Mouse (Mus musculus) cortical plate, adult 2 months (tissue): ENCODE measurements around the gene Tmem178b. TPM values are rescaled to one million over a fixed set of nuclear protein-coding genes. Genes with fewer than 3 reads are reported as not detected.

Experiments used
- H3K27ac ChIP-seq: fragments of 200-500 bp; 2 replicates; pipeline ENCODE4 v1.5.1; 2012; ENCODE audit warnings: low read length, control low read depth, inconsistent platforms; ENCODE audit not compliant: insufficient read depth
- H3K4me1 ChIP-seq: fragments of 200-500 bp; 2 replicates; pipeline ENCODE4 v1.6.1; 2011; ENCODE audit warnings: low read length; ENCODE audit not compliant: control insufficient read depth, insufficient read depth
- H3K4me3 ChIP-seq: fragments of 200-500 bp; 2 replicates; pipeline ENCODE4 v1.5.1; 2011; ENCODE audit warnings: mild to moderate bottlenecking, low read length, control low read depth; ENCODE audit not compliant: insufficient read depth
- CTCF ChIP-seq: fragments of 200-500 bp; IDR thresholded peaks from 2 replicates; pipeline ENCODE4 v1.5.1; 2011; ENCODE audit warnings: mild to moderate bottlenecking, control low read depth, low read length; ENCODE audit not compliant: insufficient read depth; ENCODE audit errors: extremely low read depth
- POLR2A ChIP-seq: fragments of 200-500 bp; IDR thresholded peaks from 2 replicates; pipeline ENCODE4 v1.6.1; 2011; ENCODE audit warnings: mild to moderate bottlenecking, low read length, control low read depth; ENCODE audit not compliant: insufficient read depth; ENCODE audit errors: extremely low read depth
- polyA plus RNA-seq: library from polyadenylated mRNA; depleted of rRNA; stranded (reverse); fragments of >200 nt; gene quantifications from 2 replicates; pipeline ENCODE4 v1.2.3, GENCODE M21; 2012

The Tmem178b gene
- polyA plus RNA-seq, 1 experiment: 98.1 TPM

DNA sequence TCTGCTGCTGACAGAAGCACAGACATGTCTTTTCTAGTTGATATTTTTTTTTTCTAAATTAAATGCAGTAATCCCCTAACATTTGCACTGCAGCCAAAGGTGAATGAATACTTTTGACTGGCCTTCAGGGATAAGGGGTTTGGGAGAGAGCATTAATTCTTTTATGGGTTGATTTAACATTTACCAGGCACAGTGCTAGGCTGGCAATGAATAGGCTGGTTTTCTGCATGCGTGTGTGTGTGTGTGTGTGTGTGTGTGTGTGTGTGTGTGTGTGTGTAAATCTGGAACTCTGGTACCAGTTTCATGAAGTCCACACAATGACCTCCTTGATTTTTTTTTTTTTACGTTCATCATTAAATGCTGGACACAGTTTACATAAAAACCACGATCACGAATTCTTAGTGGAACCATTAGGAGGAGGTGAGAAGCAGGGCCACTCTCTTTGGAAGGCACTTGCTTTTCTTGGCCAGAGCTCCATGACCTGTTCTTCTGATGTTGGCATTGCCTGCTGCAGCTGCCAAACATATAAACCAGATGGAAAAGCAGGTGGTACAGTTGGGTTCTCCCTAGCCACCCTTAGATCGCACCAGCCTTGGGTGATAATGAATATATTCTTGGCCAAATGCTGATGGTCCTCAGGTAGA lies 203.7 kb downstream of the Tmem178b start:
- H3K27ac ChIP-seq: no peak overlapping the region
- no peak overlapping the region for H3K4me3 ChIP-seq
- TF ChIP-seq POLR2A (no peak), CTCF (no peak)
- peaks cover 11% of the 10 kb centered on the region for H3K4me1 ChIP-seq

DNA sequence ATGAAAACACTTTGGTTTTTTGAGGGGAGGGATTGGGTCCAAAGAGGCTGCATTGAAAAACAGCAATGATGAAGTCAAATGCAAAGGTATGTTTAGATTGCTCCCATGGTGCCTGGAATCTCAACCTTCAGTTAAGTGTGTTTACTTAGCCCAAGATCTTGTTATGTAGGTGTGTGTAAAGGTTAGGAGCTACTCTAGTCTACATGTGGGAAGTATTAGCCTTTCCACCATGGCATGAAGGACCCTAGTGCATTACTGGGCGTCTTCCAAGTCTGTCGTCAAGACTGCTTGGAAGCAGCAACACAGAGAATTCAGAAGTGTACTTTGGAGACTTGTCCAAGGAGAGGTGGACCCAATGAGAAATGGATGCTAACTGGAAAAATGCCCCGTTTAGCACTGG lies 205.3 kb downstream of the Tmem178b start:
- Histone ChIP-seq H3K4me3 (no peak overlapping the region), H3K4me1 (peaks cover 12% of the 10 kb centered on the region), H3K27ac (no peak overlapping the region)
- TF ChIP-seq POLR2A (no peak), CTCF (no peak)

DNA sequence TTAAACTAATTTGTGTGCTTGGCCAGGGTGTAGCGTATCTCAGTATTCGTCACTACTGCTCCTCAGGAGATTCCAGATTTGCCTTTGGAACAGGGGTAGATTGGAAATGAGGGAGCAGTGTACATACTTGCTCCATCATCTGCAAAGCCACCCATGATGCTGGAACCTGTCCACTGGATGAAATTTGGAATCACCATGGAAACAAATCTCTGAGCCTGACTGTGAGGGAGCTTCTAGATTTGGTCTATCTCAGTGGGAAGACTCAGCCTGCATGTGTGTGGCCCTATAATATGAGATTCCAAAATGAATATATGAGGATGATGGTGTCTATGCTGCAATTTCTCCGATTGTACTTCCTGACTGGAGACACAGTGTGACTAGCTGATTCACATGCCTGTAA lies 210.7 kb downstream of the Tmem178b start:
- Histone ChIP-seq H3K4me1 (peaks cover 3% of the 10 kb centered on the region; the same call in 1 of the 2 replicates), H3K4me3 (no peak overlapping the region), H3K27ac (no peak overlapping the region)
- no peak for TF ChIP-seq POLR2A
- no peak for TF ChIP-seq CTCF

DNA sequence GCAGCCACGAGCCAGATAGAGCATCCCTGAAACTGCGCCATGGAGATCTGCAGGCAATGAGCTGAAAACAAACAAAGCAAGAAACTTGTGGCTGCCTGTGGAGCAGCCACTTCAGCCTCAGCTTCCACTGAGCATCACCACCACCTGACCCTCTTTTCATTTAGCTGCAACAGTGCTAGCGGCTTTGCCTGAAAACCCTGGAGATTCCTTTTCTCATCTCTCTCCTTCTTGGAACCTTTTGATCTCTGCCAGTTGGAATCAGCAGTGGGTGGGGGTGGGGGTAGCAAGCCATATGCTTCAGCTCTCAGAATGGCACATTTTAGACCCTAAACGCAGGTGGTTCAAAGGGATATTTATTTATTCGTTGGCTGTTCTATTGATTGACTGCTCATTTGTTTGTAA lies 218.2 kb downstream of the Tmem178b start:
- Histone ChIP-seq H3K27ac (no peak overlapping the region), H3K4me1 (peaks cover 9% of the 10 kb centered on the region), H3K4me3 (no peak overlapping the region)
- TF ChIP-seq CTCF: no peak
- no peak for TF ChIP-seq POLR2A

DNA sequence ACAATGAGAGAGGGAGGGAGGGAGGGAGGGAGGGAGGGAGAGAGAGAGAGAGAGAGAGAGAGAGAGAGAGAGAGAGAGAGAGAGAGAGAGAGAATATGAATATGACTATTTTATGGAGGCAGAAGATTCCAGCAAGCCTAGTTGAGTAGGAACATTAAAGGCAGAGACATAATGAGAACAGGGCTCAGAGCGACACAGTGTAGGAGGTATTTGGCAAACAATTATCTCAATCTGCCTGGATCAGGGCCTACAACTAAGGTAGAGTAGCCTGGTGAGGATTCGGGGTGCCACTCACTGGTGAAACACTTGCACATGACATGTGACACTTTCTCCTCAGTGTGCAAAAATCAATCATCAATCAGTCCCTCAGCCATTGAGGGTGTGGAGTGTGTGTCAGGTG lies 225.4 kb downstream of the Tmem178b start:
- no peak overlapping the region for H3K27ac ChIP-seq
- H3K4me3 ChIP-seq: no peak overlapping the region
- TF ChIP-seq CTCF: no peak
- H3K4me1 ChIP-seq: peaks cover 14% of the 10 kb centered on the region

DNA sequence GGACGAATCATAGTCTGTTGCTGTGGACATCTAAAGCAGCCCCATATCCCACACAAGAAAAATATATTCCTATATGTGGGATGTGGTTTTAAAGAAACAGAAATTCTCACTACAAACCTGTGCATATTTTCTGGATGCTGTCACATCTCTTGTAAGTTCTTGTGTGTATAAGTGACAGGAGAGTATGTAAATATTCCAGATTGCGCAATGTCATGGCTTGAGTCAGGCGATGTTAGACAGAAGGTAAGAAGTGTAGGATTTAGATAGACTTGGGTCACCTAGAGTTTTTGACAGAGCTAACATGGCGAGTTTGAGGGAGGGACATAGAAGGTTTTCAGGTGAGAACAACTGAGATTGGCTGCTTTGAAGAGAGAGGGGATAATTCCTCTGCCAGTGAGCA lies 228.7 kb downstream of the Tmem178b start:
- peaks cover 17% of the 10 kb centered on the region for H3K4me1 ChIP-seq
- H3K4me3 ChIP-seq: no peak overlapping the region
- TF ChIP-seq CTCF (no peak), POLR2A (no peak)
- no peak overlapping the region for H3K27ac ChIP-seq

DNA sequence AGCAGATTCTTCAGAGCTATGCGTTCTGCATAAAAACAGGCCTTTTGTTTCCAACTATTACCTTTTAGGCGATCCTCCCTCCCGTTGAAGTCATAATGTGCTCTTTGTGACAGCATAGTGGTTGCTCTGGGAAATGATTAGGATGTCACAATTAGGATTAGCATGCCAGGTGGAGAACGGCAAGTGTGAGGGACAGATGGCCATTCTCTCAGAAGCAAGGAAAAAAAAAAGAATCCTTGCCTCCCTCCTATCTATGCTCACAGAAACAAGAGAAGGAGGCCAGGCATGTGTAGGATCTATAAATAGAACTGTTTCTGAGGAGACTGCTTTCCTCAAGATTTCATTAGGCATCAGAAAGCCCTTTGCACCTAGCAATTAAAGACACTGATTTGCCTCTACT lies 229.8 kb downstream of the Tmem178b start:
- peaks cover 14% of the 10 kb centered on the region for H3K4me1 ChIP-seq
- no peak overlapping the region for H3K4me3 ChIP-seq
- H3K27ac ChIP-seq: no peak overlapping the region

DNA sequence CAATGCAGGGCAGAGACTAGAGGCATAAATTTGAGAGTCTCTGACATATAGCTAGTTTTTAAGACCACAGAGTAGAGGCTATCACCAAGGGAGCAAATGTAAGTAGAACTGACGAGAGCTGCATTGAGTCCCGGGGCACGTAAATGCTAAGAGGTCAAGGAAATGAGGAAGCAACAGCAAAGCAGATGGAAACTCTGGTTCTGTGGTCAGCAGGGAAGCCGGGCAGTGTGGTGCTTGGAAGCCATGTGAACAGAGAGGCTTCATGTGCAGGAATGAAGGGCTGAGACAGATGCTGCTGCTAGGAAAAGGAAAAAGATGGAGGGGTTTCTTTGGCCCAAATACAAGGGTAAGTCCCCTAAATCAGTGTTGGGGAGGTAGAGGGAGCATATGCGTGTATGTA lies 237.0 kb downstream of the Tmem178b start:
- Histone ChIP-seq H3K4me3 (no peak overlapping the region), H3K27ac (no peak overlapping the region), H3K4me1 (peaks cover 14% of the 10 kb centered on the region)
- TF ChIP-seq CTCF (no peak), POLR2A (no peak)

More for the DNA sequence above, 229.8 kb downstream of the Tmem178b start:
- TF ChIP-seq CTCF (no peak), POLR2A (no peak)

DNA sequence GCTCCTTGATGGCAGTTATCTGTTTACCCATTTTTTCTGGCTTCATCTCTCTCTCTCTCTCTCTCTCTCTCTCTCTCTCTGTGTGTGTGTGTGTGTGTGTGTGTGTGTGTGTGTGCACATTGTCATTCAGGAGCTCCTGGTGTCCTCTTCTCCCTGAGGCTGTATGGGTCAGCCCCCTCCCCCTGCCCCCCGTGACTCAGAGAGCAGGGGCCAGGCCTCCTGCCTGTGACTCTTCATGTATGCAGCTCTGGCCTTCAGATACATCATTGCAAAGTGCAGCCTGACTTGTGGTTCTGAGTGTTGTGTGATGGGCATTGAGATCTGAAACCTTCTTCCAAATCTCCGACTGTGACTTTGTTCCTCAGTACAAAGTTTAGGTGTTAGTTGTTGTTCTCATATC lies 237.7 kb downstream of the Tmem178b start:
- no peak for TF ChIP-seq POLR2A
- no peak for TF ChIP-seq CTCF
- no peak overlapping the region for H3K27ac ChIP-seq
- H3K4me1 ChIP-seq: peaks cover 18% of the 10 kb centered on the region
- no peak overlapping the region for H3K4me3 ChIP-seq

DNA sequence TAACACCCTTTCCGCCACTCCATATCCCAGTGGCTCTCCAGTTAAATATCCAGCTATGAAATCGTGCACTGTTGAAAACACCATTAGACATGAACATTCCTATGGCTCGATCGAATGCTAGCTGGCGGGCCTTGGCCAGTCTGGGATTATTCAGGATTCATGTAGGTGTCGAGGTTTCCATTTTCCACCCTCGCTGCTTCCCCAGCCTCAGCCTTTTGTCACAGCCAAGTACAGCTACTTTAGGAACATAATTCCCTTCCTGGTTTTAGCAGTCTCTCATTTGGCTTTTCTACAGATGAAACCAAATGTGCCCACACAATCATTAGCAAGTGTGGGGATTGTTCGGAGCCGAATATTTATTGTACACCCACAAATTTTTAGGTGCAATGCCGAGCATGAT lies 239.4 kb downstream of the Tmem178b start:
- no peak for TF ChIP-seq POLR2A
- TF ChIP-seq CTCF: no peak
- peaks cover 19% of the 10 kb centered on the region for H3K4me1 ChIP-seq
- 0 out of 2 replicates have a peak overlapping the region, but pooled peaks have one; percentile 9 for H3K27ac ChIP-seq
- no peak overlapping the region for H3K4me3 ChIP-seq
